Mouse (Mus musculus) adrenal gland, postnatal 4 days (tissue): Measurements from ENCODE around the gene Gm1673. TPM values are rescaled to one million over a fixed set of nuclear protein-coding genes. Genes with fewer than 3 reads are reported as not detected.

Experiments used
- DNase-seq, 2 experiments: peaks; one replicate each; pipeline ENCODE4 v3.0.0; 2021 to 2022; ENCODE audit warnings: low spot score in 2 of 2, mixed read lengths in 2 of 2
- total RNA-seq, 2 experiments: library from RNA; stranded (reverse); gene quantifications; 2 replicates each; pipeline ENCODE4 v1.2.3; 2021

Gene Gm1673
- total RNA-seq, 2 experiments from 2014 or later = 37.0 to 39.1 TPM

DNA sequence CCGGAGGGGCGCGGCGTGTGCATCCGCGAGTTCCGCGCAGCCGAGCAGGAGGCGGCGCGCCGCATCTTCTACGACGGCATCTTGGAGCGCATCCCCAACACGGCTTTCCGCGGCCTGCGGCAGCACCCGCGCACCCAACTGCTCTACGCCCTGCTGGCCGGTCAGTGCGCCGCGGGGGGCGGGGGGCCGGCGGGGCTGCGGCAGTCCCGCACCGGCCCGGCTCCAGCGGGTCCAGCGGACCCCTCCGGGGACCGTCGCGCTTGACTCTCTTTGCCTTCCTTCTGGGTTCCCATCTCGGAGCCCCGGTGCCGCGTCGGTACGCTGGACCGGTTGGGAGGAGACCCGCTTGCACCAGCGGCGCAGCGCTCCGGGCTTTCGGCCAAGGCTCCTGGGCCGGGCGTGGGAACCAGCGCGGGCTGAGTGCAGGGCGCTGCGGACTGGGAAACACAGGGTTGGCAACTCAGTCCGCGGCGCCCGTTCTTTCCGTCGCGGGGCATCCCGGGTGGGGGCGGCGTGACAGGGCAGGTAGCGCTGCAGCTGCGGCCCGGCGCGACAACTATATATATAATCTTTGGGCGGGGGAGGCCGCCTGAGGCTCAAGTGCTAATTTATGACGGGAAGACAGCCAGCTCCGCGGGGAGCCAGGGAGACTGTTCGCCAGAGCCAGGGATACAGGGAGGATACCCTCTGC is 14.0 kb downstream of the Gm1673 start:
- no peak for DNase-seq

DNA sequence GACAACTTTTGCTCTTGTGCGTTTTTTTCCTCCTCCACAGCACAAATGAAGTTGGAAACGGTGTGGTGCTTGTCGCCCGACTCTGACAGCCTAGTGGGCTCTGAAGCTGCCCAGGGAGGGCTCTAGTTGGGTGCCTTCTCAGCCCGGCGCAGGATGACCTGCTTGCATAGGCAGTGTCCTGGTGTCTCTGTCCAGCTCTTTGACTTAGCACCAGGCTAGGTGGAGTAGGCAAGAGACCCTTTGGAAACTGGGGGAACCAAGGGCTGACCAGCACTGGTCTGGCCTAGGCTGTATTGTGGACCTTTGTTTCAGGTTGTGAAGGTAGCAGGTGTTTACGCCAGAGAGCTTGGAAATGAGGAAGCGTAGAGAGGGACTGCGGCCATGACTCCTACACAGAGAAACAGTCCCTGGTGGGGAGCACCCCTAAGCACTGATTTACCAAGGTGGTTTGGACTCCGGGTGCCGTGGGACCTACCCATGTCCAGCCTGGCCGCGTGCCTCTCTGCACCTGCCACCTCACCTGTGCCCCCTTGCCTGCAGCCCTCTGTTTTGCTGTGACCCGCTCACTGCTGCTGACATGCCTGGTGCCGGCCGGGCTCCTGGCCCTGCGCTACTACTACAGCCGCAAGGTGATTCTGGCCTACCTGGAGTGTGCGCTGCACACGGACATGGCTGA is 14.7 kb downstream of the Gm1673 start:
- DNase-seq = no peak

DNA sequence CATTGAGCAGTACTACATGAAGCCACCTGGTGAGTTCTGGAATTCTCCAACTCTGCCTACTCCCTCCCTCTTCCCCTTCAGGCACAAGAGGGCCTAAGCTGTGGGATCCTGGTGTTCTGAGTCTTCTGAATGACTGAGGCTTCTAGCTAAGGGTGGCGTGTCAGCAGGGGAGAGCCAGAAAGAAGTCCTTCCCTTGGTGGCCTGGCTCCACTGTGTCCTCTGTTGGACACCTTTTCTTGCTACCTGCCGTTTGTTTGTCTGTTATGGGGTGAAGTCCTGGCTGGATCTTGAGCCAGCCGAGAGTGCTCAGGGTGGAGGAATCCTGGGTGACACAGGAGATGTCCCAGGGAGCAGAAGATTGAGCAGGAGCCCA is 15.3 kb downstream of the Gm1673 start:
- no peak for DNase-seq

DNA sequence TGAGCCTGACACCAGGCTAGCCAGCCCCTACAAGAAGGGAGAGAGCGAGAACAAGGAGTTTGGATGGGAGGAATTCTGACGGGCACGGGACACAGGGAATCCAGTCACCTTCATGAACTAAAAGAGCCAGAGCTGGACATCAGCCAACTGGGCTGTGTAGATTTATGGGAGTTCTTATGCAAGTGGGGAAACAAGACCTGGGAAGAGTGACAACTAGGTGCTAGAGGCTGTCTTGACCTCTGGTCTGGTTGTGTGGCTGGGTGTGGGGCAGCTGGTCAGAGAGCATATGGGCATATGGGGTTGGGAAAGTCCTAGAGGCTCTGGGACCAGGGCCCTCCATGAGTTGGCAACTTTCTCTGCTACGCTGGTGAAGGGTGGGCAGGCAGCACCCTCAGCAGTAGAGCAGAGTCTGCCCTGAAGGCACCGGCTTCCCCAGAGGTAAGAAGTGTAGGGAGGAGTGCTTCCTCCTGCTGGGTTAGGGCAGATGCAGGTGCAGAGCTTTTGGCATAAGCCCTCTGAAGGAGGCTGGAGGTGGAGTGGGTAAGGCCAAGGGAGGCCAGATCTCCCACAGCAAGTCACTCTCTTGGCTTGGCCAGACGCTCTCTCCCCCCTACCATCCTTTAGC is 16.3 kb downstream of the Gm1673 start:
- DNase-seq = no peak

DNA sequence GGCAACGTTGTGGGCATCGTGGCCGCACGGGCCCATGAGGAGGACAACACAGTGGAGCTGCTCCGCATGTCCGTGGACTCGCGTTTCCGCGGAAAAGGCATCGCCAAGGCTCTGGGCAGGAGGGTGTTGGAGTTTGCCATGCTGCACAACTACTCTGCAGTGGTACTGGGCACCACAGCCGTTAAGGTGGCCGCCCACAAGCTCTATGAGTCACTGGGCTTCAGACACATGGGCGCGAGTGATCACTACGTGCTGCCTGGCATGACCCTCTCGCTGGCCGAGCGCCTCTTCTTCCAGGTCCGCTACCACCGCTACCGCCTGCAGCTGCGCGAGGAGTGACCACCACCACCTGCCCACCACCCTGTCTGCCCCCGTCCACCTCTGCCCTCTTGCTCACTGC is 17.6 kb downstream of the Gm1673 start:
- no peak for DNase-seq

DNA sequence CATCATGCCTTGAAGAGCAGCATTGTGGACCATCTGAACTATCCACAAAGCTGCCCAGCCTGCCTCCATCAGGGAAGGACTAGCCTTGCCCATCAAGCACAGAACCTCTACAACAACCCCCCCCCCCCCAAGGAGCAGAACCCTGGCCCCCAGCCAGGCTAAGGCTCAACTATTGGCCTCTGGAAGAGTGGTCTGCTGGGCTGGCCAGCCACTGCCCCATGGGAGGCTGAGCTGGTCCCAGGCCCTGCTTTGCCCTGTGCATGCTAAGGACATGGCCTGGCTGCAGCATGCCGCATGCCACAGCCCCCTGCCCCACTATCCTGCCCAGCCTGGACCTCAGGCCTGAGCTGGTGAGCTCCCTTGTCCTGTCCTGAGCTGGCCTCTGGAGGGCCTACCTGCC is 18.2 kb downstream of the Gm1673 start:
- DNase-seq = no peak

DNA sequence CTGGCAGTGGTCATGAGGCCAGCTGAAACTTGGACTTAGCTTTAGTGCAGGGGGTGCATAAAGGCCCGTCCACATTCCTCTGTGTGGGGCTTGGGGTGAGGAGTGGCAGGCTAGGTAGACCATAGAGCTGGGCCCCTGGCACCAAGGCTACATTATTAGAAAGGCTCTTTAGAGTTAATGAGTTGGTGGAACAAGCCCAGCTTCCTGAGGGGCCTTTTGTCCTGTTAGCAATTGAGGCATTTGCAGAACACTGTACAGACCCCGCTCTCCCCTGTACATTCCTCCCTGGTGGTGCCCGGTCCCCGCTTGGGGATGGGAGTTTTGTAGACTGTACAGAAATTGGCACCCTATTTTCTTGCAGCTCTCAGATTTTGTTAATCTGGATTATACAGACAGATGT is 19.4 kb downstream of the Gm1673 start:
- DNase-seq = no peak

DNA sequence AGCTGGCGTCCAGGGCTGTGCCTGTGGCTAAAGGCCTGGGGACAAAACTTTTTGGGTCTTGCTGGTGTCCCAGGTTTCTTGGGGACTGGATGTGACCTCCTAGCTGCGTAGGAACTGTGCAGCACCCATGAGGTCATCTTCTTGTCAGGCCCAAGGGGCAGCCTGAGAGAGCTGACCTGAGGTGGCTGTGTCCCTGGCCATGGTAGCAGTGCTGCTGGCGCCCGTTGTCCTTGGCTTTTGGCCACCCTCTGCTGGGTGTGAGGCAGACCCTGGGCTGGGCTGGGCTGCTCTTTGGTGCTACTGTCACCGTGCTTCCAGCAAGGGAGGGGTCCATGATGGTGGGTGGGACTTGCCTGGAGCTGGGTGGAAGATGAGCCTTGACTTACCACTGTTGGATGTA is 21.4 kb downstream of the Gm1673 start:
- no peak for DNase-seq

DNA sequence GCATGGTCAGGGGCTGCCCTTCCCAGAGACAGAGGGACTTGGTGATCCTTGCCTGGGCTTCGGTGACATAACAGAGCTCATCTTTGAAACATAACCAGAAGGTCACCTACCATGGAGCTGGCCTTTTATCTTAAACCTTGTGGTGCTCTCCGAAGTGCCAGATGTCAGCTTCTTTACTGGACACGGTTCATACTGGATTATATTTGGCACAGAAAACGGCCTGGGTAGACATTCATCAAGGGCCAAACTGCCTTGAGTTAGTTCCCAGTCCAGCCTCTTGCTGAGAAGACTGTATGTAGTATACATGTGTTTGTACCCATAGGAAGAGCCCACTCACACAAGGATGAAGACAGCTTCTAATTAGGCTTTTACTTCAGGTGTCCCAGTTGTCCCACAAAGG is 23.6 kb downstream of the Gm1673 start:
- DNase-seq = no peak

DNA sequence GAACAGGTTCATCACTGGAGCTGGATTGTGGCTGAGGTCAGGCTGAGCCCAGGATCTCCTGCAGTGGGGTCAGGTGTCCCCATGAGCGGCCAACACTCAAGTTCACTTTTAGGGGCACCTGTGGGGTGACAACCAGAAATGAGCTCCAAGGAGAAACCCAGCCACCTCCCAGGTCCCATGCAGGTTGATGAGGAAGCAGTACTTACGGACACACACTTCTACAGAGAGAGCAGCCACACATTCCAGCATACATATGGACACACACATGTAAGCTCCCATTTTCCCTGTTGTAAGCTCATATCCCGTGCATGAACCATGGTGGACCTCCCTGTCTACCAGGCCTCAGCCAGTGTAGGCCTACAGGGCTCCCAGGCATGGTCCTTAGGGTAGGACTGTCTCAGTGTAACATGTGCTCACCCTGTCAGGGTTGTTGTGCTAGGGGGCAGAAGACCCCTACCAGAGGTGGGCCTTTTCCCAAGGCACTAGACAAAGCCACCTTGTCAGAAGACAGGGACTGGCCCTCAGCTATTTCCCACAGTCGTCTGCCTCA is 24.2 kb downstream of the Gm1673 start:
- DNase-seq = no peak

DNA sequence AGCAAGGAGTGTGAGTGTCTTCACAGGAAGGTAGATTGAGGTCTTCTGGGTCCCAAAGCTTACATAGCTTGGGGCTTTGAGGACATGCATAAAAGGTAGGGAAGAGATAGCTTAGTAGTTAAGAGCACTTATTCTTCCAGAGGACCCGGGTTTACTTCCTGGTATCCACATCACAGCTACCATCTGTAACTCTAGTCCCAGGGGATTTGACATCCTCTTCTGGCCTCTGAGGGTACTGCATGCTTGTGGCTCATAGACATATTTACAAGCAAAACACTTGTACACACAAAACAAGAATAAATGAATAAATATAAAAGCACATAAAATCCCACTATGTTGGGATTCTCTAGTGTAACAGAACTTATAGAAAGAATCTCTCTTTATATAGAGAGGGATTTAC is 31.4 kb downstream of the Gm1673 start:
- DNase-seq = no peak

DNA sequence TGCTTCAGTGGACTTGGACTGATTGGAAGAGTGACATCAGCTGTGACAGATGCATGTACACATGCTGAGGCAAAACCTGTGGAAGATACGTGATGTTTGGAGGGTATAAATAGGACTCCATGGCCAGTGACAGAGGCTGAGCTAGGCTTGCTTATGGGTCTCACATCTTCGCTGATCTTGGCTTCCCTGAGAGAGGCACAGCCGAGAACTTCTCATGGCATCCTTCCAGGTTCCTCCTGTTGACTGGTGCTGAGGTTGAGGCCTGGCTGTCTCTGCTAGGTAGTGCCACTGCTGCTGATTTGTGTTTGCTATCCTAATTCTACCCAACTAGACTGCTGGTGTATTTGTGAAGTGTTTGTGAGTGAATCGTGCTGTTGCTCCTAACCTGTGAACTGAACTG is 35.7 kb downstream of the Gm1673 start:
- DNase-seq = no peak

DNA sequence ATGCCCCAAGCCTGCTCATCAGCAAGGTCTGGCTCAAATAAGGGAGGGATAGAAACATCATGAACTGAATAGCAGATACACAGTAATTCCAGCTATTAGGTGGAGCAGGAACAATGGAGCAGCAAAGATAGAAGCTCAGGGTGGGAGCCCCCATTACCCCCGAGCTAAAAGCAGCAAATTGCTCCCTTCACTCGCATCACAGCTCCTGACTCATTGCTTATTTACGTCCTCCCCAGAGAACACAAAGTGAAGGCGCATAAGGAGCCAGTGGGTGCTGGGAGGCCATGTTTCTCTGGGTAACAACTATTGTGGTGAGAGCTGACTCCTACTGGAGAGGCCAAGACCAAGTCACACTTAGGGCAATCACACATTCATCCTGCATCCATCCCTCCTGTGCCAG is 46.9 kb downstream of the Gm1673 start:
- no peak for DNase-seq

DNA sequence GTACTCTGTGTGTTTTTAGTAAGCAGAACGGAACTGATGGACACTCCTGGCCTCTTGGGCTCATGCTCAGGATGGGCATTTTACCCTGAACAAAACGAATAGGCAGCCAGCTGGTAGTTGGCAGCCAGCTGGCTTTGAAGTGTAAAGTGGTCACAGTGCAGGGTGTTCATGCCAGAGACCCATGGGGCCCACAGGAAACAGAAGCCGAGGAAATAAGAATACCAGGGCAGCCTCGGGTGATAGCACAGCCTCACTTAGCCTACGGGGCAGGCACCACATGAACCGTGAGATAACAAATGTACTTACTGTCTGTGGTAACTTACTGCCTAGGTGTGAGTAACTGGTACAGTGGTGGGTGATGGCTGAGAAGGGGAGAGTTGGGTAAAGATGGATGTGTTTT is 47.8 kb downstream of the Gm1673 start:
- DNase-seq = no peak

DNA sequence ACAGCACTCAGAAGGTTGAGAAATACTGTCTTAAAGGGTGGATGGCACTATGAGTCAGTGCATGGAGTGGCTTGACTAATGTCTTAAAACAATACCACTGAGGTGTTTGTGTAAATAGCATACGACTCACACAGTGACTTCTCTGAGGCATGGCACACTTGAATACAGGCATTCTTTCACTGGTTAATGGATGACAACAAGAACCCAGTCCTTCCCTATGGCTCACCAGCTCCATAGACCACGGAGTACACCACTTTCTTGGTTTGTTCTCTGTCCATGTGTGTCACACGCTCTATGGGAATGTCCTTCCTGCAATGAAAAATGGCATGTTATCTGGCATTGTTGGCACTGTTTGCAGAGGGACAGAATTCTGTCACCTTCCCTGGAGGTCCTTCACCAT is 49.3 kb downstream of the Gm1673 start:
- no peak for DNase-seq

Other genes with a start within 250 kb of the Gm1673 start
- gene Letm1, start 200.6 kb upstream of the Gm1673 start, total RNA-seq = 10 to 100 TPM; 70.7 to 74.7 TPM
- gene Nsd2, start 162.7 kb upstream of the Gm1673 start, total RNA-seq = 10 to 100 TPM; 82.7 to 96.3 TPM
- 10 to 100 TPM; 31.1 to 32.7 TPM for gene Nelfa, start 47.0 kb upstream of the Gm1673 start, total RNA-seq
- gene Nat8l, start 12.6 kb downstream of the Gm1673 start, total RNA-seq = 1 to 10 TPM; 8.4 to 9.6 TPM
- 1 to 10 TPM; 1.4 to 3.4 TPM for gene Poln, start 186.0 kb downstream of the Gm1673 start, total RNA-seq
- gene Haus3, start 186.1 kb downstream of the Gm1673 start, total RNA-seq = 10 to 100 TPM; 12.3 to 14.0 TPM
- 100 to 1,000 TPM; 145 to 158 TPM for gene Mxd4, start 204.3 kb downstream of the Gm1673 start, total RNA-seq